Mouse (Mus musculus): ENCODE data around the gene Scube1.

The Scube1 gene

GRCm38 (mm10) chr15:83664722-83665121 is 60.1 kb downstream of the Scube1 start:
- peak; percentile 15 for DNase-seq

DNA sequence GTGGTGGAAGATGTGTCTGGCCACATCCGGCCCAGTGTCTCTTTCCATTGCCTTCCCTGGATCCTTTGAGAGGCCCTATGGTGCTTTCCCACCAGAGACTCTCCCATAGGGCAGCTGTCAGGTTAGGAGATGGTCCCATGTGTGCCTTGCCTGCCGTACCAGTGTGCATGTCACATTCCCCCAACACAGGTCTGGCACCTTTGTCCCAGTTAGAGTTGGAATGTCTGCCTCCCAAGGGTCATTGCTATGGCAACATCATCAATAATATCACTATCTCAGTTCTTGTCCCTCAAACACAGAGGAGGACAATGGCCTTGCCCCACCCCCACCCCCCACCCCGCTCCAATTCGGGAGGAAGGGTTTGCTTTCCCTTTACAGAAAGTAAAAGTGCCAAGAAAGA is 61.8 kb downstream of the Scube1 start:
- no peak for DNase-seq

- no peak for DNase-seq
These were observed 62.7 kb downstream of the Scube1 start for GRCm38 (mm10) chr15:83662106-83662505.

DNA sequence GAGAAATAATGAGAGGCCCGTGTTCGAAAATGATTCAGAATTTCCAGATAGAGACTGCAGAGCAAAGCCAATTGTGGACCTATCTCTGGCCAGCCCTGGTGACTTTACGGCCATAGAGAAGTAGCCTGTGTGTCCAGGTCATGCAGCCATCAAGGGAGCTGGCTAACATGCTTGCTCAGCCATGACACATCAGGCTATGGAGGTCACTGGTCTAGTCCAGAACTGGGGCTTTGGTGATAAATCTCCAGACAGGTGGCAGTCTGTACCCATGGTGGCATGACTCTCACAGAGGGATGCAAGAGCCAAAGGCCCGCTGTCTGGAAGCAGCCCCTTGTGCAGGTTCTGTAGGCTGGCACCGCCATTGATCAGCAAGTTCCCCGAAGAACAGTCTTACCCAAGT is 82.3 kb downstream of the Scube1 start:
- no peak for DNase-seq

GRCm38 (mm10) chr15:83640208-83640607 is 84.6 kb downstream of the Scube1 start:
- DNase-seq = no peak

DNA sequence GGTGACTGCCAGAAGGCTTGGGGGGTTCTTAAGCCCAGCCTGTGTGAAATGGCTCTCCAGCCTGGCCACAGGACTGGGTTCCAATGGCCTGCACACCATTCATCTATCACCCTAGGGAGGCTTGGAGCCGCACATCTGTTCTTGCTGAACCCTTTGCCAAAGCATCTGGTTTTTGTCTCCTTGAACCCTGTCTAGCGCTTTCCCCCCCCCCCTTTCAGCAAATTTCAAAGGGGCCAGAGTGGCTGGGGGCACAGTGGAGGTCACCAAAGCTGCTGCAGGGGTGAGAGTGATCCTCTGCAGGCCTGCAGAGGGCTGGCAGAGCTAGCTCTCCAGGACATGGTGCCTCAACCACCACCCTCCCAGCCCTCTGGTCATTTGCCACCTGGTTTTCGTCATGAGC is 85.7 kb downstream of the Scube1 start:
- no peak for DNase-seq

- no peak for DNase-seq
These were observed 86.5 kb downstream of the Scube1 start for GRCm38 (mm10) chr15:83638196-83638899.

DNA sequence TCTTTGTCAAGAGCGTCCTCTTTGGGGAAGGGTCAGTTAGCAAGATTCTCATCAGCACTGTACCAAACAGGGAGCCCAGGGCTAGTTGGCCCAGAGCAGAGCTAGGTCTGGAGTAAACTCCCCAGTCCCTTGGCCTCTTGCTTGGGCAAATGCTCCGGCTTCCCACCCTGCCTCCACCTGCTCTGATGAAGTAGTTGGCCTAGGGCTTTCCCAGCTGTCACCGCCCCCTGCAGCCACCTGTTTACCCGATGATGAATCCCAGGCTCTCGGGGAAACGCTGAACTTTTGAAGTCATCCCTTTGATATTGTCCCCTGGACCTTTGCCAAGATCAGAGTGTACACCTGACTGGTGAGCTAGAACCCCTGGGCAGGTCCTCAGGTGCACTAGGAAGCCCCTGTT is 88.1 kb downstream of the Scube1 start:
- DNase-seq = no peak

DNA sequence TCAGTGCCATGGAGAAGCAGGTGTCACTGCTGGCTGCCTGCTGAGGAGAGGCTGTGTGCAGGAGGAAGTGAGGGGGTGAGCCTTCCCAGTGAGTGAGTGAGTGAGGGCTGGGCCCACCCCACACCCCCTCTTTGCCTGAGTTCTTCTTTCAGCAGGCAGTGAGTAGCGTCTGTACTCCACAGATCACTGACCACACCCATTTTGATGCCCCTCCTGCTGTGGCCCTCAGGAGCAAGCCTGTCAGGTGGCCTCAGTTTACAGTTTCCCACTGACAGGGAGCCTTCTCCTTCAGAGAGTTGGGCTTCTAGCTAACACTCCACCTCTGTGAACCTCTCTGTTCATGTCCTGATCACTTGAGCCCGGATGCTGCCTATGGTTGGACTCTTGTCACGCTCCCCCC is 89.6 kb downstream of the Scube1 start:
- DNase-seq = no peak

GRCm38 (mm10) chr15:83634076-83634475 is 90.7 kb downstream of the Scube1 start:
- DNase-seq = no peak

GRCm38 (mm10) chr15:83631071-83631470 is 93.8 kb downstream of the Scube1 start:
- DNase-seq = no peak

DNA sequence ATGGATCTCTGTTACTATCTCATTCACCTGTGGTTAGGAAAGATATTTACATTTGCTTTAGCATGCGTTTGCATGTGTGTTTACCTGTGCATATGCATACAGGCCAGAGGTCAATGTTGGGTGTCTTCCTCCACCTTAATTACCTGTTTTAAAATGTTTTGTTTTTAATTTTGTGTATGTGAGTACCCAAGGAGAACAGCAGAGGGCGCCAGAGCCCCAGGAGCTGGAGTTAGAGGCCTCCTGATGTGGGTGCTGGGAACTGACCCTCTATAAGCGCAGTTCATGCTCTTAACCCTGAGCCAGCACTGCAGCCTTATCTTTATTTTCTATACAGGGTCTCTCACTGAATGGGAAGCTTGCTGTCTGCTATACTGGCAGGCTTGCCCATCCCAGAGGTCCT is 95.1 kb downstream of the Scube1 start:
- DNase-seq = no peak

GRCm38 (mm10) chr15:83626142-83626645 is 98.6 kb downstream of the Scube1 start:
- DNase-seq = no peak

DNA sequence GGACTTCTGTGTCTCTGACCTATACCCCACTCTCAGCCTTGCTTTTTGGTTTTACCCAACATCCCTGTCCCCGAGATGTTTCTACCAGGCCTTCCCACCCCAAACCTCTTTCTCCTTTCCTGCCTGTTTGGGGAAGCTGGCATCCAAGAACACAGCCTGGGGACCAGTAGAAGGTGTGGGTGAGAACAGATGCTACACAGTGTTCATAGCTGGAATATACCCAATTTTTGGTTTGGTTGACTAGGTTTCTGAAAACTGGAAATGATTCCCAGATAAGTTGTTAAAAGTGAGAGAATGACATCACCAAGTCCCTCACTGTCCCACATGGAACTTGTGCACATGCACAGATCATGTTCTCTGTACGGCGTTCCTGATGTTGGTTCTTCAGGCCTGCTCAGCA is 109.6 kb downstream of the Scube1 start:
- peak; percentile 73 for DNase-seq

GRCm38 (mm10) chr15:83607115-83607802 is 117.6 kb downstream of the Scube1 start:
- DNase-seq = peak; percentile 63

GRCm38 (mm10) chr15:83606700-83607099 is 118.1 kb downstream of the Scube1 start:
- DNase-seq = no peak

DNA sequence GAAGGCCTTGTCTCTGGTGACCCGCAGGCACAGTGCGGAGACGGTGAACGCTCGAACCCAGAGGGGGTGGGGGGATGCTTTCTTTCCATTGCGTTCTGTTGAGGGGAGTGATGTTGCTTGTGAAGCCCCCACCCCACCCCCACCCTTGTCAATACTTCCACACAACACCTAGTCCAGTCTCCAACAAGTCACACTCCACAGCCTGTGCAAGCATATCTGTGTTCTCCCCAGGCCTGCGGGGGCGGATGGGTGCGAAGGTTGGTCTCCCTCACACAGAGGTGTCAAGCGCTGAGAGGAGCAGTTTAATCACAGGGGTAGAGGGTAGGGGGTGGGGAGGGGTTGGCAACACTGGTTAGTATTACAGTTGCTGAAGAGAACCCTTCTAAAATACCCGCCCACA is 118.6 kb downstream of the Scube1 start:
- DNase-seq = no peak

DNA sequence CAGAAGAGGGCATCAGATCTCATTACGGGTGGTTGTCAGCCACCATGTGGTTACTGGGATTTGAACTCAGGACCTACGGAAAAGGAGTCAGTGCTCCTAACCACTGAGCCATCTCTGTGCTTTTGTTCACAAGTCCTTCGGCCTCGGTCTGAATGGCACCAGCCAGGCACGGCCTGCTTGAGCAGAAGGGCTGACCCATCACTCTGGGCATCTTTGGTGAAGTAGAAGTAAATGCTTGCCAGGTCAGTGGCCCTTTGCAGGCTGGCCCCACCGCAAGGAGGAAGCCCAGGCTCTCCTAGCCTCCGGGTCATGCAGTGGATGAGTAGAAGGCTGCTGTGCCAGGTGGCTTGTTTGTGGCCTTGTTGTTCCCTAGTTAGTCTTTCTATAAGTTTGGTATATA is 121.4 kb downstream of the Scube1 start:
- DNase-seq = no peak

- DNase-seq = no peak
These were observed 121.8 kb downstream of the Scube1 start for GRCm38 (mm10) chr15:83603046-83603396.

DNA sequence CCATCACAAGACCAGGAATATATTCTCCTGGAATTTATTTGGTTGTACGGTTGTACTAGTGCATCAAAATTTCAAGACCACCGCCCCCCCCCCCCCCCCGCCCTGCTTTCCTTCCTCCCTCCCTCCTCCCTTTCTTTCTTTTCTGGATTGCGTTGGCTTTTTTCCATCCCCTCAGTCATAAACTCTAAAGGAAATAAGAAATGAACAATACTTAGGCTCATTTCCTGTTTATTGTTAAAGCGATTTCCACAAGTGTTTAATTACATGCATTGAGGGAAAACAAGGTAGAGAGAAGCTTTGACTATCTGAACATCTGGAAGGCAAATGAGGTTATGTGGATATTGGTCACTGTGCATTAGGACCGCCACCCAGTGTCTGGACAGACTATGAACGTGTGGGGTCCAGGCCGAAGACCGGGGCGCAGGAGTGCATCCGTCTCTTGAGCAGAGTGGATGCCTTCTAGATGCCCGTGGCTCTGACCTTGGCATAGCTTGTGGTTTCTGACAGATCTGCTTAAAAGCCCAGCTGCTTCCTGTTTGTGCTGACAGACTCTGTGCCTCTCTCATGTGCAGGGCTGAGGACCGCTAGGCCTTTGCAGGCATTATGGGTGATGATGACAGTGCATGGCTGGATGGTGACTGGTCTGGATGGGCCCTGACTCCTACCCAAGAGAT is 122.3 kb downstream of the Scube1 start:
- DNase-seq = no peak

- no peak for DNase-seq
These were observed 123.6 kb downstream of the Scube1 start for GRCm38 (mm10) chr15:83601185-83601584.

- no peak for DNase-seq
These were observed 128.0 kb downstream of the Scube1 start for GRCm38 (mm10) chr15:83596833-83597232.

- no peak for DNase-seq
These were observed 129.5 kb downstream of the Scube1 start for GRCm38 (mm10) chr15:83595364-83595711.
